Mouse (Mus musculus) heart, postnatal 0 days (tissue): ENCODE results near the gene Mapk9. TPM values are rescaled to one million over a fixed set of nuclear protein-coding genes. Genes with fewer than 3 reads are reported as not detected.
"Not testable (repeated sequence)": the region's sequence is repeated elsewhere in the genome, so short reads cannot be mapped to it uniquely, and the experiment has no call there.

Source experiments
- ATAC-seq: fragments of 200-750 bp; cut with Nextera tagmentation; 2 replicates; pipeline ENCODE4 v1.8.0; 2017; ENCODE audit warnings: low read depth, moderate number of reproducible peaks, moderate library complexity; ENCODE audit not compliant: insufficient read depth
- DNase-seq: peaks from one replicate; pipeline ENCODE4 v3.0.0-alpha.2; 2016; ENCODE audit warnings: low spot score
- H3K27ac ChIP-seq: fragments of 300-500 bp; sonication (generic); 2 replicates; pipeline ENCODE4 v1.5.1; 2014; ENCODE audit warnings: low read depth, mild to moderate bottlenecking
- H3K27me3 ChIP-seq: fragments of 300-500 bp; sonication (generic); 2 replicates; pipeline ENCODE4 v1.6.1; 2014; ENCODE audit warnings: low read length, mixed read lengths; ENCODE audit not compliant: control insufficient read depth, insufficient read depth
- H3K36me3 ChIP-seq: fragments of 300-500 bp; sonication (generic); replicated peaks from 2 replicates; pipeline ENCODE4 v1.6.1; 2014; ENCODE audit warnings: low read length, mixed read lengths; ENCODE audit not compliant: control insufficient read depth, insufficient read depth
- H3K4me1 ChIP-seq: fragments of 300-500 bp; sonication (generic); 2 replicates; pipeline ENCODE4 v1.6.1; 2014; ENCODE audit warnings: antibody characterized with exemption; ENCODE audit not compliant: control insufficient read depth, insufficient read depth
- H3K4me2 ChIP-seq: fragments of 300-500 bp; sonication (generic); 2 replicates; pipeline ENCODE4 v1.6.1; 2014; ENCODE audit warnings: low read depth, mild to moderate bottlenecking, low read length, moderate library complexity
- H3K4me3 ChIP-seq: fragments of 300-500 bp; sonication (generic); 2 replicates; pipeline ENCODE4 v1.5.1; 2014; ENCODE audit warnings: low read depth, low read length
- H3K9ac ChIP-seq: fragments of 300-500 bp; sonication (generic); replicated peaks from 2 replicates; pipeline ENCODE4 v1.6.1; 2014; ENCODE audit warnings: low read depth, low read length, mixed read lengths
- H3K9me3 ChIP-seq: fragments of 300-500 bp; sonication (generic); replicated peaks from 2 replicates; pipeline ENCODE4 v1.6.1; 2016; ENCODE audit warnings: low read length; ENCODE audit not compliant: control insufficient read depth
- CTCF ChIP-seq: IDR thresholded peaks from 2 replicates; pipeline ENCODE4 v1.5.1; 2016; ENCODE audit warnings: antibody characterized with exemption, control low read depth, low read depth
- EP300 ChIP-seq: IDR thresholded peaks from 2 replicates; pipeline ENCODE4 v1.6.1; 2016; ENCODE audit warnings: antibody characterized with exemption, low read depth
- WGBS: fragments of 180-500 bp; shearing (Covaris S2); extraction: QIAGEN DNeasy Blood & Tissue Kit; methylation state at CpG from one replicate; pipeline ENCODE4 v1.1.7; 2014; 5-methylcytosine and 5-hydroxymethylcytosine counted together
- polyA plus RNA-seq: library from polyadenylated mRNA; unstranded; fragments of >200 nt; fragmentation: Nextera tagmentation; extraction: Ambion mirVana; gene quantifications from 2 replicates; pipeline ENCODE4 v1.2.1, GENCODE M21; 2015
- total RNA-seq: library from RNA; depleted of rRNA; stranded (reverse); fragments of >200 nt; gene quantifications from 2 replicates; pipeline ENCODE4 v1.2.3, GENCODE M21; 2014; ENCODE audit warnings: low replicate concordance

Gene Mapk9
- total and polyA plus RNA-seq, 2 experiments from 2014 or later = 25.4 to 37.2 TPM

- Histone ChIP-seq H3K4me1 (no peaks in the 10 kb centered on the region), H3K4me2 (no peak overlapping the region), H3K27me3 (no peaks in the 10 kb centered on the region), H3K4me3 (no peak overlapping the region), H3K36me3 (0 out of 2 replicates have a peak, but pooled peaks cover 4% of the 10 kb centered on the region), H3K9me3 (no peaks in the 10 kb centered on the region), H3K27ac (no peak overlapping the region), H3K9ac (no peak overlapping the region)
- DNase-seq = no peak
- 85% methylated on average over 9 of the region's 9 CpGs for WGBS
- ATAC-seq = no peak
- TF ChIP-seq CTCF (no peak), EP300 (no peak)
These were observed 37.6 kb upstream of the Mapk9 start for GRCm38 (mm10) chr11:49808946-49809345.

GRCm38 (mm10) chr11:49810696-49811095 is 35.9 kb upstream of the Mapk9 start:
- H3K27ac ChIP-seq = peak overlapping the region; percentile 61
- 61% methylated on average over 7 of the region's 7 CpGs for WGBS
- H3K4me2 ChIP-seq, H3K4me1 ChIP-seq, DNase-seq, ATAC-seq, H3K27me3 ChIP-seq, H3K36me3 ChIP-seq, H3K9ac ChIP-seq, H3K9me3 ChIP-seq, H3K4me3 ChIP-seq: not testable (repeated sequence)

DNA sequence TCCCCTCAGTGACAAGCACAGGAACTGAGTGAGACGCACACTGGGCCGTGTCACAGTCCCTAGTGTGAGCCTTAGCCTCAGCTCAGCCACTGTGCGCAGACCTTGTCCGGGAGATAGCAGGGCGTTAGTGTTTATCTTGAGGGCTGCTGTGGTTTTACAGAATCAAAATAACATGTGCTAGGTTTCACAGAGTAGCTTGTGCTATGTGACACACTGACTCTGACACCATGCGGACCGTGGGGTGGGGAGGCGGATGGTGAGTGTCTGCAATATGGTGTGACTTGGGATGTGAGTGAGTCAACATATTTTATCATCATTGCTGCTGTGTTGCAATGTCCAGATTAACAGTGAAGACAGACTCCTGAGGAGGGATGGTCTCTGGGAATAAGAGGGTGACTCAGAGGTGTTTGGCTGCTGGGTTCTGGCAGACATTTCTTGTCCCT is 35.4 kb upstream of the Mapk9 start:
- Histone ChIP-seq H3K4me3 (no peak overlapping the region), H3K4me1 (no peaks in the 10 kb centered on the region), H3K9me3 (no peaks in the 10 kb centered on the region), H3K27ac (peak overlapping the region; percentile 61), H3K36me3 (0 out of 2 replicates have a peak, but pooled peaks cover 4% of the 10 kb centered on the region), H3K9ac (no peak overlapping the region), H3K4me2 (no peak overlapping the region), H3K27me3 (no peaks in the 10 kb centered on the region)
- peak; percentile 75 for ATAC-seq
- DNase-seq = peak; percentile 74
- TF ChIP-seq CTCF (no peak), EP300 (no peak)
- 49% methylated on average over 8 of the region's 8 CpGs for WGBS

- no peak overlapping the region for H3K4me3 ChIP-seq
- H3K9me3 ChIP-seq = no peaks in the 10 kb centered on the region
- 0 out of 2 replicates have a peak, but pooled peaks cover 4% of the 10 kb centered on the region for H3K36me3 ChIP-seq
- no peak for TF ChIP-seq CTCF
- TF ChIP-seq EP300 = no peak
- WGBS = 63% methylated on average over 8 of the region's 8 CpGs
- H3K4me1 ChIP-seq = no peaks in the 10 kb centered on the region
- no peak overlapping the region for H3K4me2 ChIP-seq
- no peaks in the 10 kb centered on the region for H3K27me3 ChIP-seq
- H3K9ac ChIP-seq = no peak overlapping the region
- ATAC-seq (no peak; the same call in 1 of the 2 replicates), DNase-seq (no peak)
- peak overlapping the region; percentile 61 for H3K27ac ChIP-seq
These were observed 34.7 kb upstream of the Mapk9 start for GRCm38 (mm10) chr11:49811879-49812278.

DNA sequence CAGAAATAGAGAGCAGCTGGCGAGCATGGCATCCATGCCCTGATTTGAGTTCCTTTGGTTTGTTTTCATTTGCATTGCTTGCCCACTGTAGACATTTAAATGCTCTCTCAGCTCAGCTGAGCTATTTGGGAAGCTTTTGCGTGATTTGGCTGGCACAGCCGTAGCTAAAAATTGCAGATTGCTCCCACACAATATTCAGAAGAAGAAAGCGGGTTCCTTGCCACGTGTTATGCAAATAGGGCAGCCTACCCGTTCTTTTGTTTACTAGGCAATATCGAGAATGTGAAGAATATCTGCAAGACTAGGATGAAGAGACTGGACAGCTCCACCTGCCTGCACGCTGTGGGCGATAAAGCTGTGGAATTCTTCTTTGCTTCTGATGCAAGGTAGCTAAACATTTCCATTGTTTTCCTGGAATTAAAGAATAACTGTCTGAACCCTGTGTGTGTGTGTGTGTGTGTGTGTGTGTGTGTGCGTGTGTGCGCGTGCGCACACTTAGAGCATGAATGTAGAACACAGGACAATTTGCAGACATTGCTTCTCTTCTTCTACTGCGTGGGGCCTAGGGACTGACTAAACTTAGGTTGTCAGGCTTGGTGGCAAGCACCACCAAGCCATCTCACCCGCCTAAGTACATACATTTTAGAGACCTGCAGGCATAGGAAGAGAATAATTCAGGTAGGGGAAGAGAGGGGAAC is 27.5 kb upstream of the Mapk9 start:
- DNase-seq = no peak
- Histone ChIP-seq H3K27ac (no peak overlapping the region), H3K4me2 (no peak overlapping the region), H3K27me3 (no peaks in the 10 kb centered on the region), H3K9ac (no peak overlapping the region), H3K4me3 (no peak overlapping the region), H3K9me3 (no peaks in the 10 kb centered on the region), H3K4me1 (no peaks in the 10 kb centered on the region), H3K36me3 (peaks cover 5% of the 10 kb centered on the region)
- no peak for ATAC-seq
- 86% methylated on average over 15 of the region's 15 CpGs for WGBS
- TF ChIP-seq EP300 (no peak), CTCF (no peak)

- H3K4me3 ChIP-seq = no peak overlapping the region
- no peak overlapping the region for H3K27ac ChIP-seq
- 86% methylated on average over 7 of the region's 7 CpGs for WGBS
- DNase-seq (no peak), ATAC-seq (no peak)
- peaks cover 8% of the 10 kb centered on the region for H3K36me3 ChIP-seq
- TF ChIP-seq EP300 = no peak
- TF ChIP-seq CTCF = no peak
- H3K27me3 ChIP-seq = no peaks in the 10 kb centered on the region
- no peaks in the 10 kb centered on the region for H3K4me1 ChIP-seq
- H3K9ac ChIP-seq = no peak overlapping the region
- no peak overlapping the region for H3K4me2 ChIP-seq
- H3K9me3 ChIP-seq = no peaks in the 10 kb centered on the region
These were observed 26.9 kb upstream of the Mapk9 start for GRCm38 (mm10) chr11:49819676-49820075.
